ENCODE assay signal across 17 mouse cellular contexts in genomic region chr17:25723919-25724318, GRCm38 (mm10). TPM values are rescaled to one million over a fixed set of nuclear protein-coding genes. Genes with fewer than 3 reads are reported as not detected.
A peak's percentile ranks its signal among the peaks of the same experiment; 100 is the strongest.
DNase-seq lines count a peak whose midpoint lies in the region; TF ChIP-seq lines count a peak whose summit lies in the region.
"Had no signal": no experiment of that assay in that cellular context is flagged by ENCODE, and none has a peak within 500 bp of the region (broad histone marks: within the 10 kb centered on the region; RNA-seq: fewer than 3 reads in every experiment).

No protein-coding gene starts in this region.

- H3K4me3 ChIP-seq in left cerebral cortex, adult 2 months: no peak overlapping the region
- peak overlapping the region; percentile 68 for H3K4me3 ChIP-seq in E14TG2a.4 (replicated peaks; ENCODE audit: low read length)
- H3K4me3 ChIP-seq in cortical plate, adult 2 months (ENCODE audit: insufficient read depth, low read length): no peak overlapping the region
- H3K4me3 ChIP-seq: erythroblast, embryonic 14.5 days; limb, embryonic 10.5 days had no signal

- H3K27me3 ChIP-seq in E14TG2a.4 (ENCODE audit: insufficient read depth, low read length): no peaks in the 10 kb centered on the region

- H3K4me1 ChIP-seq in E14TG2a.4 (replicated peaks; ENCODE audit: low read depth, low read length): peaks cover 82% of the 10 kb centered on the region
- H3K4me1 ChIP-seq in cortical plate, adult 2 months (ENCODE audit: control insufficient read depth, insufficient read depth, low read length): peaks cover 2% of the 10 kb centered on the region; the same call in 1 of the 2 replicates

- peaks cover 84% of the 10 kb centered on the region for H3K36me3 ChIP-seq in E14TG2a.4 (ENCODE audit: insufficient read depth, low read length)

- H3K9me3 ChIP-seq in E14TG2a.4 (ENCODE audit: low read length): no peaks in the 10 kb centered on the region
- H3K9me3 ChIP-seq: limb, embryonic 10.5 days had no signal

- peak; percentile 48 for TF ChIP-seq CTCF in left cerebral cortex, adult 2 months (IDR thresholded peaks at IDR 0.05)
- TF ChIP-seq CTCF in E14TG2a.4 (conservative IDR thresholded peaks at IDR 0.05; ENCODE audit: low read length): peak; percentile 59
- peak; percentile 49 for TF ChIP-seq CTCF in cortical plate, adult 2 months (IDR thresholded peaks at IDR 0.05; ENCODE audit: extremely low read depth, insufficient read depth, low read length)

- intact Hi-C loops in left cerebral cortex, adult 2 months (cut with DNase I): no loop called here
- intact Hi-C loops in left cerebral cortex, postnatal 14 days (cut with DNase I): no loop called here
- intact Hi-C loops in heart, postnatal 36 days (cut with DNase I): no loop called here

- H3K27ac ChIP-seq in left cerebral cortex, adult 2 months: no peak overlapping the region
- H3K27ac ChIP-seq in cortical plate, adult 2 months (ENCODE audit: insufficient read depth, low read length): no peak overlapping the region
- H3K27ac ChIP-seq: limb, embryonic 10.5 days had no signal

- TF ChIP-seq POLR2A in cortical plate, adult 2 months (IDR thresholded peaks at IDR 0.05; ENCODE audit: extremely low read depth, insufficient read depth, low read length): no peak

- peak; percentile 51 for DNase-seq in embryo, embryonic 10 days (ENCODE audit: low spot score)
- DNase-seq in embryo, embryonic 9.5 days (ENCODE audit: extremely low spot score): no peak
- no peak for DNase-seq in left cerebral cortex, adult 2 months (ENCODE audit: extremely low spot score in 1 of 2, low spot score in 2 of 2)
- no peak for DNase-seq in left cerebral cortex, postnatal 14 days (ENCODE audit: low spot score in 2 of 2)
- DNase-seq in cerebellum, adult 8-10 months: no peak
- DNase-seq in heart, postnatal 36 days: no peak
- DNase-seq: cerebellum, postnatal 36 days; heart, adult 18-20 months; heart, postnatal 14 days; kidney, adult 2 months; midbrain, embryonic 14.5 days had no signal

RNA-seq across cellular contexts. Expression of gene Chtf18, which starts 3.3 kb away (rescaled TPM):
- total RNA-seq in left cerebral cortex, adult 2 months (2021): 1 to 10 TPM; 1.3 to 1.4 TPM
- 1 to 10 TPM; 1.9 to 4.3 TPM for total RNA-seq in left cerebral cortex, postnatal 14 days (2021)
- polyA plus RNA-seq in cortical plate, adult 2 months (2012; rRNA removed): 2.3 and 2.4 TPM in 2 replicates
- 1 to 10 TPM; 1.0 to 2.1 TPM for total RNA-seq in heart, postnatal 36 days (2021)

RNA-seq across cellular contexts. Expression of gene Rpusd1, which starts 3.6 kb away (rescaled TPM):
- total RNA-seq in left cerebral cortex, adult 2 months (2021): 10 to 100 TPM; 55.6 to 57.4 TPM
- 10 to 100 TPM; 34.2 to 35.5 TPM for total RNA-seq in left cerebral cortex, postnatal 14 days (2021)
- 129 and 142 TPM in 2 replicates for polyA plus RNA-seq in cortical plate, adult 2 months (2012; rRNA removed)
- 1 to 10 TPM; 3.7 to 5.1 TPM for total RNA-seq in heart, postnatal 36 days (2021)

RNA-seq across cellular contexts. Expression of gene Gng13, which starts 6.9 kb away (rescaled TPM):
- 100 to 1,000 TPM; 146 to 168 TPM for total RNA-seq in left cerebral cortex, adult 2 months (2021)
- total RNA-seq in left cerebral cortex, postnatal 14 days (2021): 100 to 1,000 TPM; 125 to 154 TPM
- 438 and 442 TPM in 2 replicates for polyA plus RNA-seq in cortical plate, adult 2 months (2012; rRNA removed)
- under 1 TPM; 0.98 to 1.00 TPM for total RNA-seq in heart, postnatal 36 days (2021)
- polyA plus RNA-seq: erythroblast, embryonic 14.5 days; kidney, adult 2 months had no signal

RNA-seq across cellular contexts. Expression of gene Mslnl, which starts 11.9 kb away (rescaled TPM):
- total RNA-seq in left cerebral cortex, adult 2 months (2021): under 1 TPM; 0.45 to 0.47 TPM
- not detected for total RNA-seq in left cerebral cortex, postnatal 14 days (2021)
- 0.77 and 1.0 TPM in 2 replicates for polyA plus RNA-seq in cortical plate, adult 2 months (2012; rRNA removed)
- total RNA-seq in heart, postnatal 36 days (2021): not detected
- total RNA-seq: adrenal gland, adult 18-20 months; heart, adult 18-20 months; heart, postnatal 14 days had no signal
- polyA plus RNA-seq: erythroblast, embryonic 14.5 days; kidney, adult 2 months; limb, embryonic 10.5 days; midbrain, embryonic 14.5 days; neural tube, embryonic 14.5 days had no signal

RNA-seq across cellular contexts. Expression of gene Msln, which starts 30.3 kb away (rescaled TPM):
- total RNA-seq in left cerebral cortex, adult 2 months (2021): 1 to 10 TPM; 3.1 to 3.9 TPM
- total RNA-seq in left cerebral cortex, postnatal 14 days (2021): 1 to 10 TPM; 6.2 to 6.5 TPM
- polyA plus RNA-seq in cortical plate, adult 2 months (2012; rRNA removed): 2.3 and 3.0 TPM in 2 replicates
- 10 to 100 TPM; 16.1 to 22.2 TPM for total RNA-seq in heart, postnatal 36 days (2021)
- polyA plus RNA-seq: erythroblast, embryonic 14.5 days; limb, embryonic 10.5 days; midbrain, embryonic 14.5 days; neural tube, embryonic 14.5 days had no signal

Comparison
In these comparisons a context has a peak if more than half of its experiments do, and no peak if none do; other contexts are left out.
1. RNA of gene Rpusd1, which starts 3.6 kb away (total RNA-seq): 55.6 to 57.4 TPM in left cerebral cortex, adult 2 months and 34.2 to 35.5 TPM in left cerebral cortex, postnatal 14 days; 3.7 to 5.1 TPM in heart, postnatal 36 days; every median in the first group is over 4 times any median in the second.
2. RNA of gene Gng13, which starts 6.9 kb away (total RNA-seq): 146 to 168 TPM in left cerebral cortex, adult 2 months and 125 to 154 TPM in left cerebral cortex, postnatal 14 days; 0.98 to 1.00 TPM in heart, postnatal 36 days; every median in the first group is over 10 times any median in the second.
3. Peak in every context shown above with its lines, with median percentiles within 50 percentile points of each other: CTCF ChIP-seq.